ENCODE assay signal across 23 mouse cellular contexts in genomic region chr6:21740606-21741005, GRCm38 (mm10).
DNase-seq lines count a peak whose midpoint lies in the region; ATAC-seq and TF ChIP-seq lines count a peak whose summit lies in the region.
"Had no signal": no experiment of that assay in that cellular context is flagged by ENCODE, and none has a peak within 500 bp of the region (broad histone marks: within the 10 kb centered on the region; RNA-seq: fewer than 3 reads in every experiment).

No protein-coding gene starts in this region.

- ATAC-seq in hindbrain, postnatal 0 days, result no peak
- ATAC-seq in hindbrain, embryonic 16.5 days, result no peak
- no peak for ATAC-seq in lung, embryonic 14.5 days (ENCODE audit: insufficient read depth)
- ATAC-seq: CD4-positive, CD25-positive, alpha-beta regulatory T cell, adult 4 months; forebrain, postnatal 0 days; inflammation-experienced regulatory T-cells, adult 6 months had no signal

- H3K9me3 ChIP-seq in hindbrain, postnatal 0 days (ENCODE audit: low read length), result no peaks in the 10 kb centered on the region
- no peaks in the 10 kb centered on the region for H3K9me3 ChIP-seq in hindbrain, embryonic 16.5 days (ENCODE audit: control insufficient read depth, low read length)
- H3K9me3 ChIP-seq in lung, embryonic 14.5 days (ENCODE audit: low read depth, low read length), result no peaks in the 10 kb centered on the region
- H3K9me3 ChIP-seq: embryonic facial prominence, embryonic 12.5 days; forebrain, embryonic 12.5 days; hindbrain, embryonic 12.5 days; hindbrain, embryonic 15.5 days had no signal

- no peak for TF ChIP-seq POLR2A in brain, embryonic 14.5 days (IDR thresholded peaks at IDR 0.05; ENCODE audit: borderline replicate concordance, extremely low read depth, insufficient read depth, insufficient read length, poor library complexity, severe bottlenecking)

- H3K36me3 ChIP-seq in hindbrain, postnatal 0 days (ENCODE audit: insufficient read depth, low read length), result no peaks in the 10 kb centered on the region
- no peaks in the 10 kb centered on the region for H3K36me3 ChIP-seq in hindbrain, embryonic 16.5 days (ENCODE audit: control insufficient read depth, insufficient read depth, low read length)
- no peaks in the 10 kb centered on the region for H3K36me3 ChIP-seq in lung, embryonic 14.5 days (ENCODE audit: insufficient read depth)
- H3K36me3 ChIP-seq: embryonic facial prominence, embryonic 12.5 days; forebrain, embryonic 12.5 days; hindbrain, embryonic 12.5 days; hindbrain, embryonic 15.5 days had no signal

- peak; percentile 30 for DNase-seq in hindbrain, postnatal 0 days (ENCODE audit: low spot score)
- DNase-seq in lung, embryonic 14.5 days, result peak; percentile 60
- DNase-seq in lung, postnatal 25 days (ENCODE audit: low spot score), result no peak
- DNase-seq in brain, embryonic 14.5 days (ENCODE audit: low read depth), result peak; percentile 50
- DNase-seq in cerebellum, postnatal 4 days (ENCODE audit: low spot score in 2 of 2), result no peak
- DNase-seq: adrenal gland, adult 2 months; adrenal gland, postnatal 14 days; cerebellum, adult 11-12 months; cerebellum, adult 8-10 months; cerebellum, postnatal 36 days; forebrain, postnatal 0 days; gastrocnemius, adult 2 months; gastrocnemius, postnatal 14 days; heart, adult 11 months had no signal

- H3K4me3 ChIP-seq in hindbrain, postnatal 0 days (ENCODE audit: low read length), result no peak overlapping the region
- no peak overlapping the region for H3K4me3 ChIP-seq in hindbrain, embryonic 16.5 days (ENCODE audit: low read length)
- H3K4me3 ChIP-seq in lung, embryonic 14.5 days (ENCODE audit: low read depth, low read length), result no peak overlapping the region
- H3K4me3 ChIP-seq: embryonic facial prominence, embryonic 12.5 days; erythroblast, embryonic 14.5 days; forebrain, embryonic 12.5 days; gastrocnemius, adult 2 months; hindbrain, embryonic 12.5 days; hindbrain, embryonic 15.5 days had no signal

- no peak overlapping the region for H3K9ac ChIP-seq in hindbrain, postnatal 0 days (replicated peaks; ENCODE audit: low read length)
- H3K9ac ChIP-seq in hindbrain, embryonic 16.5 days (ENCODE audit: low read depth, low read length), result no peak overlapping the region
- no peak overlapping the region for H3K9ac ChIP-seq in lung, embryonic 14.5 days
- H3K9ac ChIP-seq: embryonic facial prominence, embryonic 12.5 days; forebrain, embryonic 12.5 days; forebrain, postnatal 0 days; hindbrain, embryonic 12.5 days; hindbrain, embryonic 15.5 days had no signal

- no peaks in the 10 kb centered on the region for H3K27me3 ChIP-seq in hindbrain, postnatal 0 days (ENCODE audit: insufficient read depth, low read length)
- no peaks in the 10 kb centered on the region for H3K27me3 ChIP-seq in hindbrain, embryonic 16.5 days (replicated peaks; ENCODE audit: control insufficient read depth, insufficient read depth, low read length)
- no peaks in the 10 kb centered on the region for H3K27me3 ChIP-seq in lung, embryonic 14.5 days (ENCODE audit: insufficient read depth, low read length)
- H3K27me3 ChIP-seq: embryonic facial prominence, embryonic 12.5 days; forebrain, embryonic 12.5 days; hindbrain, embryonic 12.5 days; hindbrain, embryonic 15.5 days had no signal

- 53% methylated on average over 2 of the region's 2 CpGs for WGBS in hindbrain, postnatal 0 days
- WGBS in hindbrain, embryonic 16.5 days, result 55% methylated on average over 2 of the region's 2 CpGs
- WGBS in lung, embryonic 14.5 days, result 46% methylated on average over 2 of the region's 2 CpGs

- H3K4me2 ChIP-seq in hindbrain, postnatal 0 days (ENCODE audit: low read depth, low read length), result no peak overlapping the region
- no peak overlapping the region for H3K4me2 ChIP-seq in hindbrain, embryonic 16.5 days (ENCODE audit: low read length)
- H3K4me2 ChIP-seq in lung, embryonic 14.5 days, result no peak overlapping the region
- H3K4me2 ChIP-seq: embryonic facial prominence, embryonic 12.5 days; forebrain, embryonic 12.5 days; heart, embryonic 11.5 days; hindbrain, embryonic 12.5 days; hindbrain, embryonic 15.5 days had no signal

- H3K4me1 ChIP-seq in hindbrain, postnatal 0 days (ENCODE audit: insufficient read depth, low read length), result no peaks in the 10 kb centered on the region
- H3K4me1 ChIP-seq in hindbrain, embryonic 16.5 days (ENCODE audit: control insufficient read depth, insufficient read depth, low read depth, low read length), result no peaks in the 10 kb centered on the region
- H3K4me1 ChIP-seq in lung, embryonic 14.5 days (ENCODE audit: insufficient read depth), result no peaks in the 10 kb centered on the region
- H3K4me1 ChIP-seq: embryonic facial prominence, embryonic 12.5 days; forebrain, embryonic 12.5 days; hindbrain, embryonic 12.5 days; hindbrain, embryonic 15.5 days had no signal

- H3K27ac ChIP-seq in hindbrain, postnatal 0 days, result no peak overlapping the region
- H3K27ac ChIP-seq in hindbrain, embryonic 16.5 days (ENCODE audit: low read depth, low read length), result no peak overlapping the region
- H3K27ac ChIP-seq in lung, embryonic 14.5 days (ENCODE audit: low read depth), result no peak overlapping the region
- H3K27ac ChIP-seq: embryonic facial prominence, embryonic 12.5 days; forebrain, embryonic 12.5 days; gastrocnemius, adult 2 months; hindbrain, embryonic 12.5 days; hindbrain, embryonic 15.5 days had no signal

- TF ChIP-seq CTCF in hindbrain, postnatal 0 days (IDR thresholded peaks at IDR 0.05; ENCODE audit: low read depth), result no peak
- no peak for TF ChIP-seq CTCF in lung, embryonic 14.5 days (IDR thresholded peaks at IDR 0.05; ENCODE audit: low read depth)
- no peak for TF ChIP-seq CTCF in brain, embryonic 14.5 days (IDR thresholded peaks at IDR 0.05; ENCODE audit: borderline replicate concordance, extremely low read depth, insufficient read depth, insufficient read length)

Comparison
In these comparisons a context has a peak if more than half of its experiments do, and no peak if none do; other contexts are left out.
1. DNase-seq: peak in hindbrain, postnatal 0 days (single experiment), lung, embryonic 14.5 days (single experiment) and brain, embryonic 14.5 days (single experiment); none in lung, postnatal 25 days (single experiment) and cerebellum, postnatal 4 days (0 of 2).